Mouse (Mus musculus) lung, embryonic 15.5 days (tissue): ENCODE results near the gene Cebpb. TPM values are rescaled to one million over a fixed set of nuclear protein-coding genes. Genes with fewer than 3 reads are reported as not detected.

ENCODE experiments used
- ATAC-seq: fragments of 200-750 bp; cut with Nextera tagmentation; 2 replicates; pipeline ENCODE4 v1.8.0; 2017; ENCODE audit warnings: moderate number of reproducible peaks, borderline replicate concordance; ENCODE audit not compliant: low FRiP score, low TSS enrichment; ENCODE audit errors: extremely low read depth
- H3K27ac ChIP-seq: fragments of 300-500 bp; sonication (generic); 2 replicates; pipeline ENCODE4 v1.5.1; 2015; ENCODE audit warnings: moderate library complexity, mild to moderate bottlenecking, inconsistent platforms
- H3K27me3 ChIP-seq: fragments of 300-500 bp; sonication (generic); 2 replicates; pipeline ENCODE4 v1.6.1; 2015; ENCODE audit warnings: inconsistent platforms
- H3K36me3 ChIP-seq: fragments of 300-500 bp; sonication (generic); 2 replicates; pipeline ENCODE4 v1.6.1; 2015; ENCODE audit warnings: inconsistent platforms
- H3K4me1 ChIP-seq: fragments of 300-500 bp; sonication (generic); 2 replicates; pipeline ENCODE4 v1.6.1; 2015; ENCODE audit warnings: inconsistent platforms
- H3K4me2 ChIP-seq: fragments of 300-500 bp; sonication (generic); 2 replicates; pipeline ENCODE4 v1.6.1; 2015; ENCODE audit warnings: inconsistent platforms, mild to moderate bottlenecking, moderate library complexity
- H3K4me3 ChIP-seq: fragments of 300-500 bp; sonication (generic); 2 replicates; pipeline ENCODE4 v1.5.1; 2015; ENCODE audit warnings: mild to moderate bottlenecking, inconsistent platforms
- H3K9ac ChIP-seq: fragments of 300-500 bp; sonication (generic); 2 replicates; pipeline ENCODE4 v1.6.1; 2015; ENCODE audit warnings: inconsistent platforms
- H3K9me3 ChIP-seq: fragments of 300-500 bp; sonication (generic); 2 replicates; pipeline ENCODE4 v1.6.1; 2016; ENCODE audit warnings: inconsistent platforms
- WGBS: fragments of 180-500 bp; shearing (Covaris S2); methylation state at CpG from one replicate; pipeline ENCODE4 v1.1.7; 2015; 5-methylcytosine and 5-hydroxymethylcytosine counted together
- microRNA-seq: library from miRNA; unstranded; fragments of <30 nt; microRNA quantifications from one replicate; pipeline ENCODE4, GENCODE M21; 2016
- polyA plus RNA-seq: library from polyadenylated mRNA; unstranded; fragments of >200 nt; fragmentation: Nextera tagmentation; extraction: Ambion mirVana; gene quantifications from 2 replicates; pipeline ENCODE4 v1.2.1, GENCODE M21; 2015

Gene Cebpb
- polyA plus RNA-seq, 1 experiment from 2014 or later, result 68.1 TPM

- 59% methylated on average over 13 of the region's 13 CpGs for WGBS
- H3K27ac ChIP-seq, result no peak overlapping the region
- no peaks in the 10 kb centered on the region for H3K36me3 ChIP-seq
- no peaks in the 10 kb centered on the region for H3K27me3 ChIP-seq
- no peak overlapping the region for H3K4me2 ChIP-seq
- H3K9me3 ChIP-seq, result no peaks in the 10 kb centered on the region
- no peak for ATAC-seq
- no peak overlapping the region for H3K4me3 ChIP-seq
- H3K4me1 ChIP-seq, result peaks cover 34% of the 10 kb centered on the region
- no peak overlapping the region for H3K9ac ChIP-seq
Measured at GRCm38 (mm10) chr2:167731149-167731548, 42.4 kb downstream of the Cebpb start.

GRCm38 (mm10) chr2:167734861-167735260, 46.1 kb downstream of the Cebpb start:
- no peaks in the 10 kb centered on the region for H3K27me3 ChIP-seq
- H3K36me3 ChIP-seq, result no peaks in the 10 kb centered on the region
- no peak overlapping the region for H3K9ac ChIP-seq
- peaks cover 22% of the 10 kb centered on the region for H3K4me1 ChIP-seq
- H3K4me2 ChIP-seq, result no peak overlapping the region
- no peak overlapping the region for H3K4me3 ChIP-seq
- WGBS, result 57% methylated on average over 10 of the region's 10 CpGs
- H3K27ac ChIP-seq, result no peak overlapping the region
- no peaks in the 10 kb centered on the region for H3K9me3 ChIP-seq
- ATAC-seq, result no peak

GRCm38 (mm10) chr2:167739030-167739429, 50.3 kb downstream of the Cebpb start:
- Histone ChIP-seq H3K27me3 (no peaks in the 10 kb centered on the region), H3K4me3 (no peak overlapping the region), H3K4me1 (peaks cover 18% of the 10 kb centered on the region), H3K9me3 (no peaks in the 10 kb centered on the region), H3K27ac (no peak overlapping the region), H3K9ac (no peak overlapping the region), H3K36me3 (no peaks in the 10 kb centered on the region), H3K4me2 (no peak overlapping the region)
- no peak for ATAC-seq
- WGBS, result 21% methylated on average over 6 of the region's 6 CpGs

Small RNAs within 50 kb of the gene (microRNA-seq; reads per million reads assigned to microRNA genes)
- not detected for gene Gm22355

Other genes starting within 250 kb of the Cebpb start
- 99.8 and 102 TPM in 2 replicates for gene Rnf114, start 196.3 kb upstream of the Cebpb start, polyA plus RNA-seq
- gene Spata2, start 196.0 kb upstream of the Cebpb start, polyA plus RNA-seq, result 12.3 and 15.7 TPM in 2 replicates
- gene Snai1, start 150.7 kb upstream of the Cebpb start, polyA plus RNA-seq, result 107 and 109 TPM in 2 replicates
- 280 and 282 TPM in 2 replicates for gene Ube2v1, start 56.8 kb upstream of the Cebpb start, polyA plus RNA-seq
- 3.2 and 3.5 TPM in 2 replicates for gene Gm20431, start 27.4 kb upstream of the Cebpb start, polyA plus RNA-seq
- gene Tmem189, start 907 bp downstream of the Cebpb start, polyA plus RNA-seq, result 41.7 and 43.8 TPM in 2 replicates
- 65.8 and 74.4 TPM in 2 replicates for gene Ptpn1, start 243.1 kb downstream of the Cebpb start, polyA plus RNA-seq